Mouse (Mus musculus) hindbrain, postnatal 0 days (tissue): ENCODE results near the gene Cd27. TPM values are rescaled to one million over a fixed set of nuclear protein-coding genes. Genes with fewer than 3 reads are reported as not detected.

Experiments used
- ATAC-seq: fragments of 200-750 bp; cut with Nextera tagmentation; 2 replicates; pipeline ENCODE4 v1.8.0; 2017; ENCODE audit warnings: mild to moderate bottlenecking, moderate TSS enrichment, moderate library complexity
- DNase-seq: peaks from one replicate; pipeline ENCODE4 v3.0.0-alpha.2; 2015; ENCODE audit warnings: low spot score
- H3K27ac ChIP-seq: fragments of 300-500 bp; sonication (generic); 2 replicates; pipeline ENCODE4 v1.5.1; 2014; ENCODE audit warnings: mild to moderate bottlenecking
- H3K27me3 ChIP-seq: fragments of 300-500 bp; sonication (generic); 2 replicates; pipeline ENCODE4 v1.6.1; 2014; ENCODE audit warnings: low read length, mixed read lengths; ENCODE audit not compliant: insufficient read depth
- H3K36me3 ChIP-seq: fragments of 300-500 bp; sonication (generic); 2 replicates; pipeline ENCODE4 v1.6.1; 2014; ENCODE audit warnings: low read length, mixed read lengths; ENCODE audit not compliant: insufficient read depth
- H3K4me1 ChIP-seq: fragments of 300-500 bp; sonication (generic); 2 replicates; pipeline ENCODE4 v1.6.1; 2014; ENCODE audit warnings: antibody characterized with exemption, low read length, mixed read lengths; ENCODE audit not compliant: insufficient read depth
- H3K4me2 ChIP-seq: fragments of 300-500 bp; sonication (generic); 2 replicates; pipeline ENCODE4 v1.6.1; 2014; ENCODE audit warnings: low read depth, mild to moderate bottlenecking, low read length, moderate library complexity, mixed read lengths
- H3K4me3 ChIP-seq: fragments of 300-500 bp; sonication (generic); 2 replicates; pipeline ENCODE4 v1.5.1; 2014; ENCODE audit warnings: low read length
- H3K9ac ChIP-seq: fragments of 300-500 bp; sonication (generic); replicated peaks from 2 replicates; pipeline ENCODE4 v1.6.1; 2014; ENCODE audit warnings: mild to moderate bottlenecking, low read length, moderate library complexity, mixed read lengths
- H3K9me3 ChIP-seq: fragments of 300-500 bp; sonication (generic); 2 replicates; pipeline ENCODE4 v1.6.1; 2016; ENCODE audit warnings: low read length, mixed read lengths
- CTCF ChIP-seq: IDR thresholded peaks from 2 replicates; pipeline ENCODE4 v1.5.1; 2016; ENCODE audit warnings: antibody characterized with exemption, control low read depth, low read depth
- WGBS: fragments of 180-500 bp; shearing (Covaris S2); extraction: QIAGEN DNeasy Blood & Tissue Kit; methylation state at CpG from one replicate; pipeline ENCODE4 v1.1.7; 2014; 5-methylcytosine and 5-hydroxymethylcytosine counted together
- polyA plus RNA-seq: library from polyadenylated mRNA; unstranded; fragments of >200 nt; fragmentation: Nextera tagmentation; extraction: Ambion mirVana; gene quantifications from 2 replicates; pipeline ENCODE4 v1.2.1, GENCODE M21; 2015
- total RNA-seq: library from RNA; depleted of rRNA; stranded (reverse); fragments of >200 nt; gene quantifications from 2 replicates; pipeline ENCODE4 v1.2.3, GENCODE M21; 2014

The Cd27 gene
- total and polyA plus RNA-seq, 2 experiments from 2014 or later, result 0.29 TPM; not detected in 1

DNA sequence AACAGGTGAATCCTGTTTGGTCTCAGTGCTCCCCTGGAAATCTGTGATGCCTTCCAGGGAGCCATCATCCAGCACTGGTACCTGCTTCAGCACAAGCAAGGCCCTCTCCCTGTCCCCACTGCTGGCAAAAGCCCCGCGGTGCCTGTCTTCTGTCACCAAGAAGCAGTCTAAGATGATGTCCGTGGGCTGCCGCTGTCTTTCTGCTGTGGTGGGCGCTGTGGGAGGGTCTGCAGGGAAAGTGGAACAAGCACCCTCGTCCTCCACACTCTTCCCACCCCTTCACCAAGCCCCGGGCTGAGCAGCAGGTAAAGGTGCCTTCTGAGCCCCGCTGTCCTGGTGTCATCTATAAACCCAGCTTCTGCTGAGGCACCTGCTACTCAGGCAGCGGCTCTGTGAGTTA lies 6.2 kb downstream of the Cd27 start:
- no peak for ATAC-seq
- no peak for DNase-seq
- Histone ChIP-seq H3K4me3 (no peak overlapping the region), H3K9ac (no peak overlapping the region; the same call in 1 of the 2 replicates), H3K4me2 (peak overlapping the region; percentile 89), H3K27me3 (no peaks in the 10 kb centered on the region), H3K4me1 (peaks cover 10% of the 10 kb centered on the region; the same call in 1 of the 2 replicates), H3K9me3 (no peaks in the 10 kb centered on the region), H3K36me3 (no peaks in the 10 kb centered on the region), H3K27ac (peak overlapping the region; percentile 51; the same call in 1 of the 2 replicates)
- 67% methylated on average over 9 of the region's 9 CpGs for WGBS
- TF ChIP-seq CTCF, result no peak

DNA sequence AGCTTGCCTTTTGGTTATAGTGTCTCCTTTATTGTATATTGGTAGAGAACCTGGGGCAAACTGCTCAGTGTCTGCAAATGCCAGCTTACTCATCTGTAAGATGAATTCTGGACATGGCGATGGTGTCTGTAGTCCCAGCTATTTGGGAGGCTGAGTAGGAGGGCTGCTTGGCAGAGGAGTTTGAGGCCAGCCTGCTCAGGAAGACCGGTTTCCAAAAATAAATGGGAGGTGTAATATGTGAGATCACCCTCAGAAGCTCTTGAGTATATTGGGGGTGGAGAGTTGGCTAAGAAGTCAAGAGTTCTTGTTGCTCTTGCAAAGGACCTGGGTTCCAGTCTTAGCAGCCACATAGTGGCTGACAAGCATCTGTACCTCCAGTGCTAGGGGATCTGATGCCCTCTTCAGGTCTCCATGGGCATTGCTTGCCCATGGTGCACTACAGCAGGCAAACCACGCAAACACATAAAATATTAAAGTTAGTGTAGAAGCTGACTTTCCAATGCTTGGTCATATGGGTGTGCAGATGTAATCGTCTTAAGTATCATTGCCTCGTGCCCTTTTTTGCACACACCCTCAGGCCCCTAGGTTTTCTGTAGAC lies 11.2 kb downstream of the Cd27 start:
- H3K4me3 ChIP-seq, result no peak overlapping the region
- no peak for ATAC-seq
- WGBS, result 86% methylated on average over 5 of the region's 5 CpGs
- H3K4me2 ChIP-seq, result no peak overlapping the region
- DNase-seq, result no peak
- H3K36me3 ChIP-seq, result no peaks in the 10 kb centered on the region
- H3K4me1 ChIP-seq, result no peaks in the 10 kb centered on the region
- H3K27ac ChIP-seq, result no peak overlapping the region
- no peak overlapping the region for H3K9ac ChIP-seq
- TF ChIP-seq CTCF, result peak; percentile 48
- H3K9me3 ChIP-seq, result no peaks in the 10 kb centered on the region
- no peaks in the 10 kb centered on the region for H3K27me3 ChIP-seq

DNA sequence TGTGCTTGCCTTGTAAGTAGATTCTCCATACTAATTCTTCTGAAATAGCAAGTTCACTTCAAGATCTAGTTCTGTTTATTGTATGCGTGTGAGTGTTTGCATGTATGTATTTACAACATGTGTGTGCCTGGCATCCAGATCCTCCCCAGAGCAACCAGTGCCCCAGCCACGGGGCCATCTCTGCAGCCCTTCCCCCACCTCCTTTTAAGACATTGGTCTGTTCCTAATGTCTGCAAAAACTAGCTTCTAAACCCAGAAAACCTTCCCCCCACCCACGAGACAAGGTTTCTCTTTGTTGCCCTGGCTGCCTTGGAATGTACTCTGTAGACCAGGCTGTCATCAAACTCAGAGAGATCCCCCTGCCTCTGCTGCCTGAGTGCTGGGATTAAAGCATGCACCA lies 14.2 kb downstream of the Cd27 start:
- H3K9me3 ChIP-seq, result no peaks in the 10 kb centered on the region
- no peaks in the 10 kb centered on the region for H3K36me3 ChIP-seq
- H3K27me3 ChIP-seq, result no peaks in the 10 kb centered on the region
- ATAC-seq, result no peak
- H3K4me3 ChIP-seq, result no peak overlapping the region
- no peak overlapping the region for H3K4me2 ChIP-seq
- no peak overlapping the region for H3K9ac ChIP-seq
- no peak for DNase-seq
- H3K4me1 ChIP-seq, result no peaks in the 10 kb centered on the region
- TF ChIP-seq CTCF, result no peak
- H3K27ac ChIP-seq, result no peak overlapping the region
- 88% methylated on average over 3 of the region's 3 CpGs for WGBS

DNA sequence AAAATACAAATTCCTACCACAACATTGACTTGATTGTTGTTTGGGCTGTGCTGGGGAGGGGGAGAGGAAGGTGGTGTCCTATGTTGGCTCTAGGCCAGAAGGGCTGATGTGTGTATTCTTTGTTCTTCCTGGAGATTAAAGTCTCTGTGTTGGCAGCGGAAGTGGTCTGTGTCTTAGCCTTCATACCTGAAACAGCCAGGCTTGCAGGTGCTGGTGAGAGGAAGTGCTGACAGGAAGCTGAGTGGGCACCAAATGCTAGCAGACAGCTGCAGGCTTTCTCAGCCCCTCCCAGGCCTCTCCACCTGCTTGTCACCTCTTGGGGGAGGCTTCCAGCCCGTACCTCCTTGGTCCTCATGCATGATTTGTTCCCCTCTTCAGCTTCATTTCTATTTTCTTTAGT lies 14.7 kb downstream of the Cd27 start:
- WGBS, result 72% methylated on average over 2 of the region's 2 CpGs
- TF ChIP-seq CTCF, result no peak
- no peak for DNase-seq

DNA sequence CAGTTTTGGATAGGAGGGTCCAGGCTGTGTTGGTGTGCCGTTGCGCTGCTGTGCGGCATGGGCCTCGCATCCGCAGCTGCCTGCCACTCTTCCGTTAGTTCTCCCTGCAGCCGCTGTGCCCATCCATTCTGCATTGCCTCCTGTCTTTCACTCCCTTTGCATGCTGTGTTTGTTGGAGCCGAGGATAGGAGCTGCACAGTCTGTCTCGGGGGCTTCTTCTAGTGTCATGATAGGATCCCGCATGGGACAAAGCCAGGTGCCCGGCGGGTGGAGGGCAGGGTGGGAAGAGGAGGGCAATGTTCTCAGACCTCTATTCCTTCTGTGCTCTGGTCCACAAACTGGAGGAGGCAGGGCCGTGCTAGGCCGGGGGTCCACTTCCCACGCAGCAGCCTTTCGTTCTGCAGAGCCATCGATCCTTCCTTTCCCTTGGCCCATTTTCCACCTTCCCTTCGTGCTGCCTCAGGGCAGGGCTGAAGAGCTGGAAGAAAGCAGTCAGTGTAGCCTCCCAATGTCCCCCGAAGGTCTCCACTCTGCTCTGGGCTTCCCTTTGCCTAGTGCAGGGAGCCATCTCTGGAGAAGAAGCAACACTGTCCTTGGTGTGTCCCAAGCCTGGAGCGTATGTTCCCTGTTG lies 15.6 kb downstream of the Cd27 start:
- no peak for TF ChIP-seq CTCF
- H3K4me2 ChIP-seq, result no peak overlapping the region

More for the DNA sequence above, 14.7 kb downstream of the Cd27 start:
- no peak overlapping the region for H3K4me2 ChIP-seq
- ATAC-seq, result no peak
- no peak overlapping the region for H3K27ac ChIP-seq
- no peak overlapping the region for H3K9ac ChIP-seq
- no peaks in the 10 kb centered on the region for H3K27me3 ChIP-seq
- no peaks in the 10 kb centered on the region for H3K9me3 ChIP-seq
- no peak overlapping the region for H3K4me3 ChIP-seq
- no peaks in the 10 kb centered on the region for H3K36me3 ChIP-seq
- H3K4me1 ChIP-seq, result no peaks in the 10 kb centered on the region

DNA sequence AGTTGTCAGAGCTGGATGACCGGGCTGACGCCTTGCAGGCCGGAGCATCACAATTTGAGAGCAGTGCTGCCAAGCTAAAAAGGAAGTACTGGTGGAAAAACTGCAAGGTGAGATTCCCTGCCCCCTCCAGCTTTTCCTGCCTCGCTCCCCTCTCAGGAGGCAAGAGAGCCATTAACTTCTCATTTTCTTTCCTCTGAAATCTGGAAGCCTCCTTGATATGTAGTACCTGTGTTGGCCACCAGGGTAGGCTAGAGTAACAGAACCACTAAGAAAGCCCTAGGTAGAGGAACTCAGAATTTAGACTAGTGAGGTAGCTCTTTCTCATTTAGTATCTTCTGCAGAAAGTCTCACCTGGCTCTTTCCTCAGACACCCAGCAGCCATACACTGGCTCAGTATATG lies 17.8 kb downstream of the Cd27 start:
- Histone ChIP-seq H3K4me3 (no peak overlapping the region), H3K4me2 (no peak overlapping the region), H3K36me3 (no peaks in the 10 kb centered on the region), H3K9ac (no peak overlapping the region), H3K27me3 (no peaks in the 10 kb centered on the region), H3K9me3 (no peaks in the 10 kb centered on the region), H3K4me1 (peaks cover 6% of the 10 kb centered on the region), H3K27ac (no peak overlapping the region)
- no peak for ATAC-seq
- TF ChIP-seq CTCF, result peak; percentile 88
- 71% methylated on average over 4 of the region's 4 CpGs for WGBS
- peak; percentile 74 for DNase-seq

More for the DNA sequence above, 15.6 kb downstream of the Cd27 start:
- 90% methylated on average over 20 of the region's 20 CpGs for WGBS
- DNase-seq, result no peak
- ATAC-seq, result no peak
- peaks cover 3% of the 10 kb centered on the region; the same call in 1 of the 2 replicates for H3K4me1 ChIP-seq
- no peaks in the 10 kb centered on the region for H3K9me3 ChIP-seq
- no peaks in the 10 kb centered on the region for H3K36me3 ChIP-seq
- no peaks in the 10 kb centered on the region for H3K27me3 ChIP-seq
- H3K4me3 ChIP-seq, result no peak overlapping the region
- no peak overlapping the region for H3K27ac ChIP-seq
- H3K9ac ChIP-seq, result no peak overlapping the region

DNA sequence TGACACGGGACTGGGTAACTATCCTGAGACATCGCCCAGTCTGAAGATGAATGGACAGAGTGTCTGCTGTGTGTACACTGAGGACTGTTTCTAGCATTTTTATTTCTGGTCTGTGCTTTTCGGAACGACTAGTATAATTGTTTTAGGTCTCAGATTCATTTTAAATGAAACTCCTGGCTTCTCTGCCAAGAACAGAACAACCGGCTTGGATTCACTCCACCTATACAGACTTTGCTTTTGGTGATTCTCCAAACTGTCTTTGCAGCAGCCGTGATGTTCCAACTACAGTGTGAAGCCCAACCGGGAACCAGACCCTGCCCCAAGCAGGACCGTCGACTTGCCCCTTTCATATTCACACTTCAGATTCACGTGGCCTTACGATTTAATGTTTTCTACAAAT lies 18.9 kb downstream of the Cd27 start:
- Histone ChIP-seq H3K27me3 (no peaks in the 10 kb centered on the region; the same call in 1 of the 2 replicates), H3K4me3 (no peak overlapping the region), H3K27ac (no peak overlapping the region), H3K9ac (no peak overlapping the region), H3K36me3 (no peaks in the 10 kb centered on the region), H3K9me3 (no peaks in the 10 kb centered on the region), H3K4me2 (no peak overlapping the region), H3K4me1 (peaks cover 6% of the 10 kb centered on the region)
- no peak for ATAC-seq
- no peak for TF ChIP-seq CTCF
- DNase-seq, result no peak
- WGBS, result 83% methylated on average over 11 of the region's 11 CpGs
